Mouse (Mus musculus): ENCODE data around the gene Eif4b.

DNA sequence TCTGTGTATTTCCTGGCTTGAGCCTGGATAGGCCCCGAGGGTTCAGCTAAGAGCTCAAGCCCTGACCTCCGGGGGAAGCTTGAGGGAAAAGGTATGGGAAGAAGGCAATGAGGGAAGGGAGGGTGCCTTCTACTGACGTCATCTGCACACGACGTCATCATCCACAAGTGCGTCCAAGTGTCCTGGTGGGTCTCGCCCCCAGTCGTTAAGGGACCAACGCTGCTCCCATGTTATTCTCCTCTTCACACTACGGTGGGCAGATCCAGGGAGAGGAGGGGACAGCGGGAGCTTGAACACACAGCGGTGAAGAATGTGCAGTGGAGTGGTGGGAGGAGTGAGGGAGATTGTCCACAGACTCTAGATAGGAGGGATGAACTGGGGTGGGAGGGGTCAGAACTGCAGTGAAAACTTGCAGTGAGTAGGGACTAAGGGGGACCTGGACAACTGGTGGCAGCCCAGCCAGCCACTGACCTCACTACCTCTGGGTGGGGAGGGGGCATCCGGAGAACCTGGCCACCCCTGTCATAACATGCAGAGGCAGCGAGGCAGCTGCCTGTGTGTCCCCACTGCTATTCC, 29.9 kb downstream of the Eif4b start:
- TF ChIP-seq CTCF (IDR thresholded peaks at IDR 0.05; ENCODE audit: extremely low read depth, insufficient read depth, insufficient read length, insufficient replicate concordance) = no peak
- TF ChIP-seq POLR2A (IDR thresholded peaks at IDR 0.05; ENCODE audit: low read depth, low read length) = no peak

All from spleen, adult 2 months (tissue).